Mouse (Mus musculus): ENCODE measurements at regions not wholly inside any gene's neighbourhood (a gene's known extent, or its start where the extent isn't known, plus 50 kb on each side); places are given as distances from the start of the nearest gene placed in this dataset.
A peak's percentile ranks its signal among the peaks of the same experiment; 100 is the strongest.

GRCm38 (mm10) chr13:110493002-110493552 is 98.2 kb downstream of the Plk2 start:
- Histone ChIP-seq H3K4me1 (replicated peaks) (peaks cover 13% of the 10 kb centered on the region), H3K27me3 (no peaks in the 10 kb centered on the region), H3K9me3 (no peaks in the 10 kb centered on the region), H3K4me2 (replicated peaks) (peak overlapping the region; percentile 30), H3K36me3 (no peaks in the 10 kb centered on the region), H3K4me3 (replicated peaks) (no peak overlapping the region), H3K27ac (peak overlapping the region; percentile 66), H3K9ac (replicated peaks) (no peak overlapping the region)
- peak; percentile 65 for ATAC-seq
- WGBS = 44% methylated on average over 7 of the region's 7 CpGs

- Histone ChIP-seq H3K9ac (replicated peaks) (no peak overlapping the region), H3K4me3 (replicated peaks) (no peak overlapping the region), H3K27me3 (no peaks in the 10 kb centered on the region), H3K4me2 (replicated peaks) (no peak overlapping the region), H3K36me3 (no peaks in the 10 kb centered on the region), H3K9me3 (no peaks in the 10 kb centered on the region), H3K27ac (no peak overlapping the region), H3K4me1 (replicated peaks) (peaks cover 8% of the 10 kb centered on the region)
- ATAC-seq = no peak
- 91% methylated on average over 3 of the region's 3 CpGs for WGBS
These were observed 102.6 kb downstream of the Plk2 start for GRCm38 (mm10) chr13:110497461-110497860.

- ATAC-seq = no peak
- peaks cover 3% of the 10 kb centered on the region; the same call in 1 of the 2 replicates for H3K9me3 ChIP-seq
- H3K4me1 ChIP-seq (replicated peaks) = no peaks in the 10 kb centered on the region
- no peaks in the 10 kb centered on the region for H3K36me3 ChIP-seq
- no peaks in the 10 kb centered on the region for H3K27me3 ChIP-seq
- no peak overlapping the region for H3K4me2 ChIP-seq (replicated peaks)
- no peak overlapping the region for H3K9ac ChIP-seq (replicated peaks)
- H3K4me3 ChIP-seq (replicated peaks) = no peak overlapping the region
- WGBS = 79% methylated on average over 1 of the region's 1 CpGs
- no peak overlapping the region for H3K27ac ChIP-seq
These were observed 113.0 kb downstream of the Plk2 start for GRCm38 (mm10) chr13:110507814-110508362.

GRCm38 (mm10) chr13:110517986-110518385 is 123.1 kb downstream of the Plk2 start:
- no peaks in the 10 kb centered on the region for H3K9me3 ChIP-seq
- 85% methylated on average over 8 of the region's 8 CpGs for WGBS
- no peaks in the 10 kb centered on the region for H3K4me1 ChIP-seq (replicated peaks)
- no peak for ATAC-seq
- no peak overlapping the region for H3K4me3 ChIP-seq (replicated peaks)
- no peak overlapping the region for H3K4me2 ChIP-seq (replicated peaks)
- H3K36me3 ChIP-seq = no peaks in the 10 kb centered on the region
- H3K27me3 ChIP-seq = no peaks in the 10 kb centered on the region
- H3K9ac ChIP-seq (replicated peaks) = no peak overlapping the region
- H3K27ac ChIP-seq = no peak overlapping the region

- no peak overlapping the region for H3K4me2 ChIP-seq (replicated peaks)
- H3K9ac ChIP-seq (replicated peaks) = no peak overlapping the region
- H3K4me3 ChIP-seq (replicated peaks) = no peak overlapping the region
- no peaks in the 10 kb centered on the region for H3K4me1 ChIP-seq (replicated peaks)
- 89% methylated on average over 4 of the region's 4 CpGs for WGBS
- H3K27me3 ChIP-seq = no peaks in the 10 kb centered on the region
- H3K27ac ChIP-seq = no peak overlapping the region
- no peaks in the 10 kb centered on the region for H3K9me3 ChIP-seq
- no peaks in the 10 kb centered on the region for H3K36me3 ChIP-seq
- no peak for ATAC-seq
These were observed 128.1 kb downstream of the Plk2 start for GRCm38 (mm10) chr13:110522974-110523373.

GRCm38 (mm10) chr13:110527681-110528080 is 132.8 kb downstream of the Plk2 start:
- no peak for ATAC-seq
- no peak overlapping the region for H3K4me3 ChIP-seq (replicated peaks)
- H3K27ac ChIP-seq = no peak overlapping the region
- H3K9me3 ChIP-seq = no peaks in the 10 kb centered on the region
- no peaks in the 10 kb centered on the region for H3K27me3 ChIP-seq
- H3K36me3 ChIP-seq = no peaks in the 10 kb centered on the region
- H3K4me1 ChIP-seq (replicated peaks) = no peaks in the 10 kb centered on the region
- H3K9ac ChIP-seq (replicated peaks) = no peak overlapping the region
- WGBS = 87% methylated on average over 3 of the region's 3 CpGs
- H3K4me2 ChIP-seq (replicated peaks) = no peak overlapping the region

GRCm38 (mm10) chr13:110529624-110530023 is 134.8 kb downstream of the Plk2 start:
- Histone ChIP-seq H3K9ac (replicated peaks) (no peak overlapping the region), H3K27me3 (no peaks in the 10 kb centered on the region), H3K4me2 (replicated peaks) (no peak overlapping the region), H3K4me1 (replicated peaks) (peaks cover 7% of the 10 kb centered on the region), H3K27ac (no peak overlapping the region), H3K36me3 (no peaks in the 10 kb centered on the region), H3K9me3 (no peaks in the 10 kb centered on the region), H3K4me3 (replicated peaks) (no peak overlapping the region)
- 94% methylated on average over 4 of the region's 4 CpGs for WGBS
- no peak for ATAC-seq

- Histone ChIP-seq H3K4me3 (replicated peaks) (no peak overlapping the region), H3K27ac (0 out of 2 replicates have a peak overlapping the region, but pooled peaks have one; percentile 30), H3K4me1 (replicated peaks) (peaks cover 9% of the 10 kb centered on the region), H3K27me3 (no peaks in the 10 kb centered on the region), H3K9me3 (no peaks in the 10 kb centered on the region), H3K9ac (replicated peaks) (no peak overlapping the region), H3K36me3 (no peaks in the 10 kb centered on the region), H3K4me2 (replicated peaks) (no peak overlapping the region)
- ATAC-seq = no peak
- 15% methylated on average over 7 of the region's 7 CpGs for WGBS
These were observed 139.5 kb downstream of the Plk2 start for GRCm38 (mm10) chr13:110534320-110534764.

- H3K4me1 ChIP-seq (replicated peaks) = peaks cover 16% of the 10 kb centered on the region
- no peak overlapping the region for H3K27ac ChIP-seq
- no peak overlapping the region for H3K4me3 ChIP-seq (replicated peaks)
- 86% methylated on average over 2 of the region's 2 CpGs for WGBS
- no peaks in the 10 kb centered on the region for H3K36me3 ChIP-seq
- no peaks in the 10 kb centered on the region for H3K9me3 ChIP-seq
- ATAC-seq = no peak
- H3K9ac ChIP-seq (replicated peaks) = no peak overlapping the region
- H3K27me3 ChIP-seq = no peaks in the 10 kb centered on the region
- no peak overlapping the region for H3K4me2 ChIP-seq (replicated peaks)
These were observed 140.9 kb downstream of the Plk2 start for GRCm38 (mm10) chr13:110535785-110536184.

- Histone ChIP-seq H3K9me3 (no peaks in the 10 kb centered on the region), H3K27ac (no peak overlapping the region), H3K4me1 (replicated peaks) (peaks cover 23% of the 10 kb centered on the region), H3K36me3 (no peaks in the 10 kb centered on the region), H3K27me3 (no peaks in the 10 kb centered on the region), H3K4me3 (replicated peaks) (no peak overlapping the region), H3K9ac (replicated peaks) (no peak overlapping the region), H3K4me2 (replicated peaks) (no peak overlapping the region)
- ATAC-seq = no peak
- WGBS = 70% methylated on average over 7 of the region's 7 CpGs
These were observed 143.2 kb downstream of the Plk2 start for GRCm38 (mm10) chr13:110537960-110538463.

- Histone ChIP-seq H3K36me3 (no peaks in the 10 kb centered on the region), H3K27me3 (no peaks in the 10 kb centered on the region), H3K27ac (0 out of 2 replicates have a peak overlapping the region, but pooled peaks have one; percentile 56), H3K4me3 (replicated peaks) (no peak overlapping the region), H3K9ac (replicated peaks) (no peak overlapping the region), H3K4me1 (replicated peaks) (peaks cover 14% of the 10 kb centered on the region), H3K9me3 (no peaks in the 10 kb centered on the region), H3K4me2 (replicated peaks) (no peak overlapping the region)
- peak; percentile 67 for ATAC-seq
- WGBS = 49% methylated on average over 13 of the region's 13 CpGs
These were observed 145.9 kb downstream of the Plk2 start for GRCm38 (mm10) chr13:110540543-110541265.

Measured in midbrain, embryonic 13.5 days (tissue).